Mouse (Mus musculus): Measurements from ENCODE around the gene Dmbt1. TPM values are rescaled to one million over a fixed set of nuclear protein-coding genes. Genes with fewer than 3 reads are reported as not detected.

Dmbt1 gene
- polyA plus RNA-seq, 2 experiments = not detected

GRCm38 (mm10) chr7:131112486-131112885, 80.6 kb downstream of the Dmbt1 start:
- no peak for ATAC-seq (ENCODE audit: insufficient read depth)
- no peak overlapping the region for H3K4me3 ChIP-seq (ENCODE audit: insufficient read depth in 1 of 2, low read depth in 2 of 2, low read length in 2 of 2)
- no peak for TF ChIP-seq EP300 (IDR thresholded peaks at IDR 0.05; ENCODE audit: low read depth)
- TF ChIP-seq CTCF (IDR thresholded peaks at IDR 0.05; ENCODE audit: low read depth) = peak; percentile 71
- no peak overlapping the region for H3K27ac ChIP-seq
- H3K9me3 ChIP-seq (ENCODE audit: control insufficient read depth, low read length) = no peaks in the 10 kb centered on the region
- no peaks in the 10 kb centered on the region for H3K4me1 ChIP-seq (replicated peaks; ENCODE audit: control insufficient read depth in 2 of 2, insufficient read depth in 2 of 2, low read length in 1 of 2)
- peak in 1 of 3 experiments; percentile 1 for DNase-seq (ENCODE audit: low read depth in 3 of 3, low spot score in 3 of 3)
- H3K27me3 ChIP-seq (ENCODE audit: control insufficient read depth, insufficient read depth, low read length) = no peaks in the 10 kb centered on the region
- H3K9ac ChIP-seq (replicated peaks) = no peak overlapping the region
- WGBS (ENCODE audit: insufficient replicate concordance) = 19% methylated on average over 3 of the region's 3 CpGs
- no peak overlapping the region for H3K4me2 ChIP-seq (ENCODE audit: low read depth)
- H3K36me3 ChIP-seq (replicated peaks; ENCODE audit: control insufficient read depth, insufficient read depth, low read depth) = no peaks in the 10 kb centered on the region

- Histone ChIP-seq H3K27ac (no peak overlapping the region), H3K4me1 (replicated peaks; ENCODE audit: control insufficient read depth in 2 of 2, insufficient read depth in 2 of 2, low read length in 1 of 2) (no peaks in the 10 kb centered on the region), H3K9ac (replicated peaks) (no peak overlapping the region), H3K4me2 (ENCODE audit: low read depth) (no peak overlapping the region), H3K36me3 (replicated peaks; ENCODE audit: control insufficient read depth, insufficient read depth, low read depth) (no peaks in the 10 kb centered on the region), H3K4me3 (ENCODE audit: insufficient read depth in 1 of 2, low read depth in 2 of 2, low read length in 2 of 2) (no peak overlapping the region), H3K27me3 (ENCODE audit: control insufficient read depth, insufficient read depth, low read length) (no peaks in the 10 kb centered on the region), H3K9me3 (ENCODE audit: control insufficient read depth, low read length) (no peaks in the 10 kb centered on the region)
- DNase-seq (ENCODE audit: low read depth in 3 of 3, low spot score in 3 of 3) (no peak), ATAC-seq (ENCODE audit: insufficient read depth) (no peak)
- WGBS (ENCODE audit: insufficient replicate concordance) = 53% methylated on average over 6 of the region's 6 CpGs
- TF ChIP-seq CTCF (IDR thresholded peaks at IDR 0.05; ENCODE audit: low read depth) = no peak
- TF ChIP-seq EP300 (IDR thresholded peaks at IDR 0.05; ENCODE audit: low read depth) = no peak
These were observed 81.8 kb downstream of the Dmbt1 start for GRCm38 (mm10) chr7:131113676-131114075.

- 45% methylated on average over 2 of the region's 2 CpGs for WGBS (ENCODE audit: insufficient replicate concordance)
- H3K4me1 ChIP-seq (replicated peaks; ENCODE audit: control insufficient read depth in 2 of 2, insufficient read depth in 2 of 2, low read length in 1 of 2) = no peaks in the 10 kb centered on the region
- TF ChIP-seq EP300 (IDR thresholded peaks at IDR 0.05; ENCODE audit: low read depth) = no peak
- no peak for TF ChIP-seq CTCF (IDR thresholded peaks at IDR 0.05; ENCODE audit: low read depth)
- H3K9ac ChIP-seq (replicated peaks) = no peak overlapping the region
- no peak overlapping the region for H3K27ac ChIP-seq
- no peaks in the 10 kb centered on the region for H3K36me3 ChIP-seq (replicated peaks; ENCODE audit: control insufficient read depth, insufficient read depth, low read depth)
- H3K4me3 ChIP-seq (ENCODE audit: insufficient read depth in 1 of 2, low read depth in 2 of 2, low read length in 2 of 2) = no peak overlapping the region
- no peak overlapping the region for H3K4me2 ChIP-seq (ENCODE audit: low read depth)
- H3K27me3 ChIP-seq (ENCODE audit: control insufficient read depth, insufficient read depth, low read length) = no peaks in the 10 kb centered on the region
- H3K9me3 ChIP-seq (ENCODE audit: control insufficient read depth, low read length) = no peaks in the 10 kb centered on the region
- ATAC-seq (ENCODE audit: insufficient read depth) = no peak
- DNase-seq (ENCODE audit: low read depth in 3 of 3, low spot score in 3 of 3) = no peak
These were observed 82.6 kb downstream of the Dmbt1 start for GRCm38 (mm10) chr7:131114434-131114833.

GRCm38 (mm10) chr7:131122210-131122807, 90.5 kb downstream of the Dmbt1 start:
- ATAC-seq (ENCODE audit: insufficient read depth) (no peak), DNase-seq (ENCODE audit: low read depth in 3 of 3, low spot score in 3 of 3) (no peak)
- Histone ChIP-seq H3K4me2 (ENCODE audit: low read depth) (no peak overlapping the region), H3K4me1 (replicated peaks; ENCODE audit: control insufficient read depth in 2 of 2, insufficient read depth in 2 of 2, low read length in 1 of 2) (no peaks in the 10 kb centered on the region), H3K9ac (replicated peaks) (no peak overlapping the region), H3K27ac (no peak overlapping the region), H3K36me3 (replicated peaks; ENCODE audit: control insufficient read depth, insufficient read depth, low read depth) (no peaks in the 10 kb centered on the region), H3K9me3 (ENCODE audit: control insufficient read depth, low read length) (no peaks in the 10 kb centered on the region), H3K27me3 (ENCODE audit: control insufficient read depth, insufficient read depth, low read length) (no peaks in the 10 kb centered on the region), H3K4me3 (ENCODE audit: insufficient read depth in 1 of 2, low read depth in 2 of 2, low read length in 2 of 2) (no peak overlapping the region)
- WGBS (ENCODE audit: insufficient replicate concordance) = 68% methylated on average over 2 of the region's 2 CpGs
- TF ChIP-seq CTCF (IDR thresholded peaks at IDR 0.05; ENCODE audit: low read depth) = no peak
- no peak for TF ChIP-seq EP300 (IDR thresholded peaks at IDR 0.05; ENCODE audit: low read depth)

GRCm38 (mm10) chr7:131130021-131130420, 98.2 kb downstream of the Dmbt1 start:
- Histone ChIP-seq H3K4me1 (replicated peaks; ENCODE audit: control insufficient read depth in 2 of 2, insufficient read depth in 2 of 2, low read length in 1 of 2) (no peaks in the 10 kb centered on the region), H3K27ac (no peak overlapping the region), H3K4me2 (ENCODE audit: low read depth) (no peak overlapping the region), H3K9me3 (ENCODE audit: control insufficient read depth, low read length) (no peaks in the 10 kb centered on the region), H3K36me3 (replicated peaks; ENCODE audit: control insufficient read depth, insufficient read depth, low read depth) (no peaks in the 10 kb centered on the region), H3K9ac (replicated peaks) (no peak overlapping the region), H3K4me3 (ENCODE audit: insufficient read depth in 1 of 2, low read depth in 2 of 2, low read length in 2 of 2) (no peak overlapping the region), H3K27me3 (ENCODE audit: control insufficient read depth, insufficient read depth, low read length) (no peaks in the 10 kb centered on the region)
- ATAC-seq (ENCODE audit: insufficient read depth) (no peak), DNase-seq (ENCODE audit: low read depth in 3 of 3, low spot score in 3 of 3) (no peak)
- 66% methylated on average over 12 of the region's 12 CpGs for WGBS (ENCODE audit: insufficient replicate concordance)
- TF ChIP-seq EP300 (IDR thresholded peaks at IDR 0.05; ENCODE audit: low read depth) = no peak
- TF ChIP-seq CTCF (IDR thresholded peaks at IDR 0.05; ENCODE audit: low read depth) = no peak

Data from liver, embryonic 14.5 days (tissue).